Comparison of ENCODE assay signal across 8 mouse cellular contexts in genomic region chr17:7868631-7869030, GRCm38 (mm10). TPM values are rescaled to one million over a fixed set of nuclear protein-coding genes. Genes with fewer than 3 reads are reported as not detected.
A peak's percentile ranks its signal among the peaks of the same experiment; 100 is the strongest.
DNase-seq lines count a peak whose midpoint lies in the region; ATAC-seq and TF ChIP-seq lines count a peak whose summit lies in the region.

No protein-coding gene starts in this region.

- H3K9me3 ChIP-seq in forebrain, embryonic 13.5 days (replicated peaks) = no peaks in the 10 kb centered on the region
- no peaks in the 10 kb centered on the region for H3K9me3 ChIP-seq in forebrain, embryonic 15.5 days
- no peaks in the 10 kb centered on the region for H3K9me3 ChIP-seq in intestine, postnatal 0 days (ENCODE audit: control insufficient read depth)
- H3K9me3 ChIP-seq in midbrain, postnatal 0 days (ENCODE audit: low read length) = no peaks in the 10 kb centered on the region

- intact Hi-C loops in left cerebral cortex, postnatal 36 days (cut with DNase I) = loop anchor here (5.0 kb wide), 1 partner anchor 59 kb away; the partner anchor contains the start of gene Tagap

- no peak overlapping the region for H3K4me2 ChIP-seq in forebrain, embryonic 13.5 days
- no peak overlapping the region for H3K4me2 ChIP-seq in forebrain, embryonic 15.5 days (replicated peaks)
- no peak overlapping the region for H3K4me2 ChIP-seq in intestine, postnatal 0 days (replicated peaks; ENCODE audit: low read depth)
- H3K4me2 ChIP-seq in midbrain, postnatal 0 days (ENCODE audit: low read depth, low read length, poor library complexity, severe bottlenecking) = no peak overlapping the region

- peak; percentile 52 for DNase-seq in brain, embryonic 14.5 days (ENCODE audit: low read depth)
- DNase-seq in frontal cortex, adult 2 months (ENCODE audit: extremely low spot score in 1 of 2, low spot score in 1 of 2) = peak; percentile 21 to 83
- peak; percentile 62 to 66 for DNase-seq in left cerebral cortex, postnatal 36 days (ENCODE audit: low spot score in 2 of 2)
- DNase-seq in midbrain, postnatal 0 days (ENCODE audit: low spot score) = peak; percentile 66
- DNase-seq in splenic B cell, adult 2 months (ENCODE audit: low read depth, low spot score) = peak; percentile 84

- no peak overlapping the region for H3K4me3 ChIP-seq in forebrain, embryonic 13.5 days
- H3K4me3 ChIP-seq in forebrain, embryonic 15.5 days = no peak overlapping the region
- no peak overlapping the region for H3K4me3 ChIP-seq in intestine, postnatal 0 days (ENCODE audit: low read depth, low read length)
- H3K4me3 ChIP-seq in midbrain, postnatal 0 days (ENCODE audit: low read depth, low read length) = no peak overlapping the region

- no peaks in the 10 kb centered on the region for H3K4me1 ChIP-seq in forebrain, embryonic 13.5 days
- H3K4me1 ChIP-seq in forebrain, embryonic 15.5 days = no peaks in the 10 kb centered on the region
- no peaks in the 10 kb centered on the region for H3K4me1 ChIP-seq in intestine, postnatal 0 days (replicated peaks; ENCODE audit: control insufficient read depth, insufficient read depth, low read length)
- H3K4me1 ChIP-seq in midbrain, postnatal 0 days (ENCODE audit: insufficient read depth, low read length) = no peaks in the 10 kb centered on the region

- no peaks in the 10 kb centered on the region for H3K36me3 ChIP-seq in forebrain, embryonic 13.5 days (ENCODE audit: poor library complexity, severe bottlenecking)
- no peaks in the 10 kb centered on the region for H3K36me3 ChIP-seq in forebrain, embryonic 15.5 days
- no peaks in the 10 kb centered on the region for H3K36me3 ChIP-seq in intestine, postnatal 0 days (ENCODE audit: control insufficient read depth, insufficient read depth)
- H3K36me3 ChIP-seq in midbrain, postnatal 0 days (ENCODE audit: insufficient read depth, low read length) = no peaks in the 10 kb centered on the region
- no peaks in the 10 kb centered on the region for H3K36me3 ChIP-seq in splenic B cell, adult 2 months (ENCODE audit: control insufficient read depth, insufficient read depth, low read length, poor library complexity, severe bottlenecking)

- no peak overlapping the region for H3K9ac ChIP-seq in forebrain, embryonic 13.5 days
- no peak overlapping the region for H3K9ac ChIP-seq in forebrain, embryonic 15.5 days (replicated peaks)
- no peak overlapping the region for H3K9ac ChIP-seq in intestine, postnatal 0 days (ENCODE audit: low read depth, low read length)
- H3K9ac ChIP-seq in midbrain, postnatal 0 days (replicated peaks; ENCODE audit: low read length, poor library complexity, severe bottlenecking) = no peak overlapping the region

- ATAC-seq in forebrain, embryonic 13.5 days = peak; percentile 48; the same call in 1 of the 2 replicates
- no peak for ATAC-seq in forebrain, embryonic 15.5 days (replicated peaks)
- ATAC-seq in intestine, postnatal 0 days = 0 out of 2 replicates have a peak, but pooled peaks have one; percentile 41
- ATAC-seq in midbrain, postnatal 0 days (ENCODE audit: low FRiP score) = no peak

- TF ChIP-seq POLR2A in brain, embryonic 14.5 days (IDR thresholded peaks at IDR 0.05; ENCODE audit: borderline replicate concordance, extremely low read depth, insufficient read depth, insufficient read length, poor library complexity, severe bottlenecking) = no peak

- TF ChIP-seq CTCF in brain, embryonic 14.5 days (IDR thresholded peaks at IDR 0.05; ENCODE audit: borderline replicate concordance, extremely low read depth, insufficient read depth, insufficient read length) = peak; percentile 79
- peak; percentile 92 for TF ChIP-seq CTCF in intestine, postnatal 0 days (IDR thresholded peaks at IDR 0.05; ENCODE audit: low read depth)
- peak; percentile 75 for TF ChIP-seq CTCF in midbrain, postnatal 0 days (IDR thresholded peaks at IDR 0.05)

- 14% methylated on average over 4 of the region's 4 CpGs for WGBS in forebrain, embryonic 13.5 days
- WGBS in forebrain, embryonic 15.5 days = 10% methylated on average over 4 of the region's 4 CpGs
- WGBS in intestine, postnatal 0 days = 8% methylated on average over 4 of the region's 4 CpGs
- WGBS in midbrain, postnatal 0 days = 10% methylated on average over 4 of the region's 4 CpGs

- H3K27me3 ChIP-seq in forebrain, embryonic 13.5 days = no peaks in the 10 kb centered on the region
- H3K27me3 ChIP-seq in forebrain, embryonic 15.5 days = no peaks in the 10 kb centered on the region
- no peaks in the 10 kb centered on the region for H3K27me3 ChIP-seq in intestine, postnatal 0 days (replicated peaks; ENCODE audit: control insufficient read depth, insufficient read depth, low read length)
- H3K27me3 ChIP-seq in midbrain, postnatal 0 days (ENCODE audit: insufficient read depth, low read length) = no peaks in the 10 kb centered on the region
- H3K27me3 ChIP-seq in splenic B cell, adult 2 months (ENCODE audit: control insufficient read depth, insufficient read depth, low read length, poor library complexity, severe bottlenecking) = no peaks in the 10 kb centered on the region

- no peak overlapping the region for H3K27ac ChIP-seq in forebrain, embryonic 13.5 days
- H3K27ac ChIP-seq in forebrain, embryonic 15.5 days (replicated peaks) = no peak overlapping the region
- H3K27ac ChIP-seq in intestine, postnatal 0 days (ENCODE audit: low read depth, low read length) = no peak overlapping the region
- H3K27ac ChIP-seq in midbrain, postnatal 0 days (ENCODE audit: low read depth, low read length) = no peak overlapping the region

RNA-seq across cellular contexts. Expression of gene Fndc1, which starts 41.5 kb away (rescaled TPM):
- 0.71 and 1.3 TPM in 2 replicates for polyA plus RNA-seq in forebrain, embryonic 13.5 days (2015; fragmentation: Nextera tagmentation; extraction: Ambion mirVana)
- 2.0 and 2.5 TPM in 2 replicates for polyA plus RNA-seq in forebrain, embryonic 15.5 days (2015; fragmentation: Nextera tagmentation; extraction: Ambion mirVana)
- 1.4 and 5.0 TPM in 2 replicates for polyA plus RNA-seq in brain, embryonic 14.5 days (2012; rRNA removed)
- polyA plus RNA-seq in frontal cortex, adult 2 months (2012; rRNA removed) = 7.5 and 7.6 TPM in 2 replicates
- polyA plus RNA-seq in intestine, postnatal 0 days (2015; fragmentation: Nextera tagmentation; extraction: Ambion mirVana) = 15.7 and 18.9 TPM in 2 replicates
- total RNA-seq in left cerebral cortex, postnatal 36 days (2021) = 1 to 10 TPM; 4.4 to 7.3 TPM
- total RNA-seq in midbrain, postnatal 0 days (2014; rRNA removed) = 6.0 and 12.0 TPM in 2 replicates
- polyA plus RNA-seq in midbrain, postnatal 0 days (2015; fragmentation: Nextera tagmentation; extraction: Ambion mirVana) = 7.6 and 8.4 TPM in 2 replicates

RNA-seq across cellular contexts. Expression of gene Tagap, which starts 57.2 kb away (rescaled TPM):
- polyA plus RNA-seq in forebrain, embryonic 13.5 days (2015; fragmentation: Nextera tagmentation; extraction: Ambion mirVana) = 0.40 and 0.45 TPM in 2 replicates
- 0.36 and 0.41 TPM in 2 replicates for polyA plus RNA-seq in forebrain, embryonic 15.5 days (2015; fragmentation: Nextera tagmentation; extraction: Ambion mirVana)
- 0.25 and 0.37 TPM in 2 replicates for polyA plus RNA-seq in brain, embryonic 14.5 days (2012; rRNA removed)
- polyA plus RNA-seq in frontal cortex, adult 2 months (2012; rRNA removed) = 0.65 and 0.78 TPM in 2 replicates
- 0.80 and 1.2 TPM in 2 replicates for polyA plus RNA-seq in intestine, postnatal 0 days (2015; fragmentation: Nextera tagmentation; extraction: Ambion mirVana)
- 1 to 10 TPM; 5.5 to 6.0 TPM for total RNA-seq in left cerebral cortex, postnatal 36 days (2021)
- total RNA-seq in midbrain, postnatal 0 days (2014; rRNA removed) = 0.55 and 1.2 TPM in 2 replicates
- 0.32 and 0.39 TPM in 2 replicates for polyA plus RNA-seq in midbrain, postnatal 0 days (2015; fragmentation: Nextera tagmentation; extraction: Ambion mirVana)

Comparison
In these comparisons a context has a peak if more than half of its experiments do, and no peak if none do; other contexts are left out.
1. ATAC-seq: peak in forebrain, embryonic 13.5 days (single experiment) and intestine, postnatal 0 days (single experiment); none in forebrain, embryonic 15.5 days (single experiment) and midbrain, postnatal 0 days (single experiment).
2. Peak in every context shown above with its lines, with median percentiles within 50 percentile points of each other: DNase-seq and CTCF ChIP-seq.